Mouse (Mus musculus) heart, postnatal 25 days (tissue): ENCODE data around the gene Mkks. TPM values are rescaled to one million over a fixed set of nuclear protein-coding genes. Genes with fewer than 3 reads are reported as not detected.

Experiments
- DNase-seq: peaks from one replicate; pipeline ENCODE4 v3.0.0; 2022; ENCODE audit warnings: low spot score
- intact Hi-C: fragments of 180-260 bp; cut with DNase I; formaldehyde crosslinking; loops from one replicate; pipeline ENCODE4 v1.15.1; 2025
- total RNA-seq, 2 experiments: library from RNA; stranded (reverse); gene quantifications; 2 replicates each; pipeline ENCODE4 v1.2.3; 2021

Mkks gene
- total RNA-seq, 2 experiments from 2014 or later, result 39.7 to 43.5 TPM

DNA sequence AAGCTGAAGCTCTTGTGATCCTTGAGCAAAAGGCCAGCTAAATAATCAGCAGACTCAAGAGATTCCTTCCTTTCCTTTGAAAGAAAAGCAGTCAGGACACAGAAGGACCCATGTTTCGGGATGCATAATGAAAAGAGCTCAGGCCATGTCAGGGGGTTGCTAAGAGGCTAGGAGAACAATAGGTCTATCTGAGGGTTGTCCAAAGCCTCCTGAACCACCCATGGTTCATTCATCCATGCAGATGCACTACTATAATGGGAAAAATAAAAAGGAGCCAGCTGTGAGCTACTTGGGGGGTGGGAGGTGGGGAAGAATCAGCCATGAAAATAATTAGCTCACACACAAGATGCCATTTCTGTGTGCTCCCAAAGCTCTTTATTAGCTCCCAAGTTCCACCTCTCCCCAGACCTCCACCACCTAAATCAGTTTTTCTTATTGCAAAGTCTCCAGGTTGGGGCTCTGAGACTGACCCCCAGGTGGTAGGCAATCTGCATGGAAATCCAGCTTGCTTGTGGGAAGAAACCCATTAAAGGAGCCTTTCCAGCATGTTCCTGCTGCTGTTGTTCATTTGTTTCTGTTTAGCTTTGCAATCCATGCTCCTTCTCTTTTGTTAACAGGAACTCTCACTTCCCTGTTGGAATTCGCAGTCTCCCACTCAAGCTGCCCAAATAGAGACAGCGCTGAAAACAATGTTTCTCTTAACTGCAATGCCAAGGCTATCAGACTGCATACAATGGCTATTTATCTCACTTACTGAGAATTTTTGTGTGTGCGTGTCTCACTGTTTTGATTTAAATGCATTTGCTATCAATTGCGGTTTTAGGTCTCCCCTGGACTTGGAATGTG lies 36.4 kb downstream of the Mkks start:
- no peak for DNase-seq
- intact Hi-C loops, result no loop called here

DNA sequence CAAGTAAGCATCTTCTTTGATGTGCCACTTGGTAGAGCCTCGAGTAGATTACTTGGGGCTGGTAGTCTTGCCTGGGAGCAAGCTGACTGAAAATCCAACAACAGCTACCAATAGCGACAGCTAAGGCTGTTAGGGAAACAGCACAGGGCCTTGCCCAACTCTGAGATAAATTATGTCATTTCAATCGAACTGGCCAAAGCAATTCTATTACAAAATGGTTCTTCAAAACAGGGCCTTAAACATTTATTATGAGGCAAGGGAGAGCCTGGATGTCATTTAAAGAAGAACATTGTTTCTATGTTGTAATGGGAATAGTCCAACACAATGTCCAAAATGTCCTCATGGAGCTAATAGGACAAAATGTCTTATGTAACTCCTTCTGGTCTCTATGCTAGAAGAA lies 40.8 kb downstream of the Mkks start:
- DNase-seq, result no peak
- intact Hi-C loops, result no loop called here

DNA sequence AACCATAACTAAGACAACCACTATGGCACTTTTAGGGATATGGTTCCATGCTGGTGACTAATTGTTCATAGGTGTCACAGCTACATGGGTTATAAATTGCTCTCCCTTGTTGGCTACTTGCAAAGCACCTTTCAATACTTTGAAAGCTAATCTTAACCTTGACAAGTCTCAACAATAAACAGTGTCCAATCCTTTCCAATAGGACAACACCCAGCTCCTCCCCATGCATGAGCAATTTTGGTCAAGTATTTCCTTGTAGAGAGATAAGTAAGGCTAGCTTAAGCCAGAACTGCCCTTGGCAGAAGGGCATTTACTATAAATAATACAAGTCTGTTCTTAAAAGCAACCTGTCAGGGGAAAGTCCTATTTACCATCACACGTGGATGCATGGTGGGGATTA lies 53.2 kb downstream of the Mkks start:
- no peak for DNase-seq
- intact Hi-C loops, result no loop called here

DNA sequence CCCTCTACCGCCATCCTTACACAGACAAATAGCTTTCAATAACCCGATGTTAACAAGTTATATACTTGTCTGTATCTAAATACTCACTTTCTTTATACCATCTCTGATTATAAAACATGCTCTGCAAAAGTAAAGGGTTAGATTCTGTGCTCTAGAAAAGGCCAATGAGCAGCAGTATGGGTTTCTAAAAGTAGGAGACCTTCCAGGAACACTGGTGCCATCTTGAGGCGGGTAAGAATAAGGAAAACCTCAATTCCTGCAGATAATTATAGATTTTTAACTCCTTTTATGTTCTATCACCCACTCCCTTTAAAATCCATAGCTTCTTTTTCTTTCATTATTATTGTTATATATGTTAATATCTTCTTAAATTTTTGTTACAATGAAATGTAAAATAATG lies 55.3 kb downstream of the Mkks start:
- intact Hi-C loops, result no loop called here

DNA sequence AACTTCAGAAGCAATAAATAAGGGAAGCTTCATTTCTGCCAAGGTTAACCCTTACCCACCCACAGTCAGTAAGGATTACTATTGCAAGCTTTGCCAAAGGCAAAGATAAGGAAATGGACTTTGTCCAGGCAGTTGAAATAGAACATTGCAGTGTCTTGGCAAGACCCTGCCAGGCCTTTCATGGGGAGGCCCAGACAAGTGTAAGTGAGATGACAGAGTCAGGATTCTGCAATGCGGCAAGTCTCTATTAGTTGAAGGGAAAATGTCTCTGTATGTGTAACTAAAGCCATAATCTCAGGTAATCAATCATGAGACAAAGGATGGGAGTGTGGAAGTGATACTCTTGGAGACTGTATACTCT lies 56.5 kb downstream of the Mkks start:
- intact Hi-C loops, result no loop called here
- no peak for DNase-seq

More for the DNA sequence above, 55.3 kb downstream of the Mkks start:
- DNase-seq, result no peak

DNA sequence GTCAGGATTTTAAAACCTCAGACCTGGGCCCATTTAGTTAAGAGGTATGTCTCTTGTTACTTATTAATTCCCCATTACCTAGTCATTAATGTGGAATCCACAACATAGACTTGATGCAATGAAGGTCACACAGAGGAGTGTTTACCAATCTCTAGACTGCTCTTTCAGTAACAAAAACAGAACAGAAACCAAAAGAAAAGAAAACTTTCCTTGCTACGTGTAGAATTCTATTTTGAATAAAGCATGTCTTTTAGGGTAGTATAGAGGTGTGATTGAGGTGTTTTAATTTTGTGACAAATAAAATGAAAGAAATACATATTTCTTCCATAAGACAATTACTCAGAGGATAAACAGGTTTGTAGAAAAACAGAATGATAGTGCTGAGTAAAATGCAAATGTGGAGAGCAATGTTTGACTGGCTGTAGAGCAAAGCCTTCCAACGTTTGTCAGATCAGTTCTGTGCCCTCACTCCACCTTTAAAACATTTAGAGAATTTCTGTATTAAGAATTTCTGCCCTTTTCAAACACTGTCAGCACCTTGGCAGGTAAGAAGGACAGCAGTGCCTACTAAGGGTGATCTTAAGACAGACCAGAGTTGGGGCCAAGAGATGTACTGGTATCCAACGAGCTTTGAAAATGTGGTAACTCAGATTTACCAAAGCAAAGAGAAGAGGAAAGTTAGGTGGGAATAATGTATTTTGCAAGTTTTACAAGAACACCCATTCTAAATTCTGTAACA lies 57.0 kb downstream of the Mkks start:
- intact Hi-C loops, result no loop called here
- no peak for DNase-seq

DNA sequence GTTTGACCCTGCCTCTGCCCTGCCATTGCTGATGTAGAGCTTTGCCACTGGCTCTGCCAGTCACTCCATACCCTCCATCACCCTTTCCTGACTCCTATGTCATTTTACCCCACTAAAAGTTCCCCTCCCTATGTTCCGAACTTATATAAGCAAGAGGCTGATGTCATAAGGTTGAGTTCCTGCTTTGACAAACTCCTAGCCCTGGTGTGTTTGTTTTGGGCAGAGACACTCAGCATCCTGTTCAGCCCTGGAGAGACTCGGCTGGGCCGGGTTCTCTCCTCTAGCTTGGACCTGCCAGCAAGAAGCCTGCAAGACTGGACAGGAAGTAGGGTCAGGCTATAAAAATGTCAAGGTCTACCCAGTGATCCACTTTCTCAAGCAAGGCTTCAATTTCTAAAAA lies 58.3 kb downstream of the Mkks start:
- peak; percentile 15 for DNase-seq
- intact Hi-C loops, result no loop called here

DNA sequence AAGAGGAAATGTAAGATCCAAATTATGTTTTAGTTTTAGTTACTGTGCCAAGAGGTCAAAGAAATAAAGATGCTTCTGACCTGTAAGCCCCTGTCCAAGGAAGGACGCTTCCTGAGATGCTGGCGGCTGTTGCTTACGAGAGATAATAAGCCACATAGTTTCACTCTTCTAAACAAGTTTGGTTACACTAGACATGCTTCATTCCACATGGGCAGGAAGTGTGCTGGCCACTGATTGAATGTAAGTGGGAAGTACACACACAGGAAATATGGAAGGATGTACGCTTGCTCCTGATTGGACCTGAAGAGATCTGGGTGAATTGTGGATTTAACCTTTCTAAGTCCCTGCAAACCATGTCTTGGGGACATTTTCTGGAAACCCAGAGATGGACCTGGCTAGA lies 63.6 kb downstream of the Mkks start:
- intact Hi-C loops, result no loop called here
- no peak for DNase-seq

Other genes starting within 250 kb of the Mkks start
- not detected for gene Snap25, start 177.9 kb downstream of the Mkks start, total RNA-seq
- 10 to 100 TPM; 27.9 to 50.0 TPM for gene AL731706.2, start 5.7 kb downstream of the Mkks start, total RNA-seq
- 1 to 10 TPM; 1.9 to 2.5 TPM for gene Slx4ip, start 171 bp downstream of the Mkks start, total RNA-seq
- gene AL731706.1, start within 50 bp of the Mkks start, total RNA-seq, result 10 to 100 TPM; 24.9 to 32.9 TPM
- 10 to 100 TPM; 10.5 to 13.4 TPM for gene Jag1, start 225.3 kb upstream of the Mkks start, total RNA-seq